Mouse (Mus musculus): Measurements from ENCODE around the gene Mxd1.

The Mxd1 gene

GRCm38 (mm10) chr6:86645551-86645950, 23.4 kb downstream of the Mxd1 start:
- no peak for DNase-seq

- no peak for DNase-seq
These were observed 24.1 kb downstream of the Mxd1 start for GRCm38 (mm10) chr6:86644775-86645400.

GRCm38 (mm10) chr6:86641716-86642115, 27.2 kb downstream of the Mxd1 start:
- DNase-seq = no peak

GRCm38 (mm10) chr6:86640776-86641175, 28.2 kb downstream of the Mxd1 start:
- DNase-seq = no peak

- DNase-seq = no peak
These were observed 28.8 kb downstream of the Mxd1 start for GRCm38 (mm10) chr6:86640161-86640560.

- DNase-seq = no peak
These were observed 29.5 kb downstream of the Mxd1 start for GRCm38 (mm10) chr6:86639180-86640160.

GRCm38 (mm10) chr6:86638434-86638833, 30.5 kb downstream of the Mxd1 start:
- DNase-seq = no peak

- no peak for DNase-seq
These were observed 31.1 kb downstream of the Mxd1 start for GRCm38 (mm10) chr6:86637860-86638259.

GRCm38 (mm10) chr6:86637171-86637835, 31.7 kb downstream of the Mxd1 start:
- DNase-seq = no peak

GRCm38 (mm10) chr6:86636495-86636894, 32.5 kb downstream of the Mxd1 start:
- DNase-seq = no peak

- DNase-seq = no peak
These were observed 38.8 kb downstream of the Mxd1 start for GRCm38 (mm10) chr6:86630141-86630540.

GRCm38 (mm10) chr6:86627946-86628345, 41.0 kb downstream of the Mxd1 start, which contains the start of gene Asprv1:
Gene Asprv1, plus strand, starts transcription at chr6:86628164.
- DNase-seq = no peak

- DNase-seq = peak; percentile 65 to 66
These were observed 44.6 kb downstream of the Mxd1 start for GRCm38 (mm10) chr6:86624074-86625030.

GRCm38 (mm10) chr6:86623201-86623600, 45.8 kb downstream of the Mxd1 start:
- peak; percentile 37 to 64 for DNase-seq

- no peak for DNase-seq
These were observed 53.7 kb downstream of the Mxd1 start for GRCm38 (mm10) chr6:86615301-86615700.

GRCm38 (mm10) chr6:86610714-86611113, 58.2 kb downstream of the Mxd1 start:
- peak in 1 of 2 experiments; percentile 21 for DNase-seq

GRCm38 (mm10) chr6:86609235-86609634, 59.7 kb downstream of the Mxd1 start:
- DNase-seq = no peak

- DNase-seq = no peak
These were observed 61.5 kb downstream of the Mxd1 start for GRCm38 (mm10) chr6:86607471-86607870.

- DNase-seq = no peak
These were observed 62.7 kb downstream of the Mxd1 start for GRCm38 (mm10) chr6:86606289-86606688.

GRCm38 (mm10) chr6:86605260-86605659, 63.7 kb downstream of the Mxd1 start:
- DNase-seq = no peak

- DNase-seq = peak; percentile 52 to 70
These were observed 69.0 kb downstream of the Mxd1 start for GRCm38 (mm10) chr6:86599951-86600414.

GRCm38 (mm10) chr6:86599197-86599596, 69.8 kb downstream of the Mxd1 start:
- peak; percentile 90 to 94 for DNase-seq
